Mouse (Mus musculus) ES-CJ7 (cell line): ENCODE measurements around the gene Camk2n1.

Source experiments
- DNase-seq: peaks from one replicate; pipeline ENCODE4 v3.0.0; 2011; ENCODE audit warnings: low read depth, low spot score

Camk2n1 gene

DNA sequence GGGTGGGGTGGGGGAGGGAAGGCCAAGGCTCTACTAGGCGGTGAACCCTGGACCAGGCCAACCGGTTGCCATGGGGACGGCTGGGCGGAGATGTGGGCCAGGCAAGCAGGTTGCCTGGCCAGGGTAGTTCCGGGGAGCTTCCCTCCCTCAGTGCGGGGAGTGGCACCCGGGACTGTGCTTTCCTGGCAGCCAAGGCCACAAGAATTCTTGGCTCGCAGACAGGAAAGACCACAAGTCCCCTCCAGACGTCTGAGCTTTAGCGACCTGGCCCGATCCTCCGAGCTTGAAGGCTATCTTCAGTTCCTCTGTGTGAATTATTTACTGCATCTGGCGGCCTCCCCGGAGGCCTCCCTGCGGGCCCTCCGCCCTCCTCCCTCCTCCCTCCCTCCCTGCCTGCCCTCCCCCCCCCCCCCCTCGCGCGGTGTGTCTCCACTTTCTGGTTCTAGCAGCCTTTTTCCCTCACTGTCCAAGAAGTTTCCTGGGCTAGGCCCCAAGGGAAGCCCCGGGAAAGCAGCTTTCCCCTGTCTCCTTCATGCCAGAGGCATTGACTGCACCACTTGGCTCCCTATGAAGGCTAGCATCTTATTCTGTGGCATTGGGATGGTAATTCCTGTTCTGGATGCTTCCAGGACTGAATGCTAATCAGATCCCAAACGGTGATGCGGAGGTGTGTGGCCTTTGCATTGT, 10.7 kb downstream of the Camk2n1 start:
- peak; percentile 86 for DNase-seq

GRCm38 (mm10) chr4:138465446-138465845, 11.3 kb downstream of the Camk2n1 start:
- no peak for DNase-seq

- no peak for DNase-seq
These were observed 12.6 kb downstream of the Camk2n1 start for GRCm38 (mm10) chr4:138466690-138467089.

- DNase-seq = no peak
These were observed 13.3 kb downstream of the Camk2n1 start for GRCm38 (mm10) chr4:138467451-138467850.

GRCm38 (mm10) chr4:138469080-138469479, 15.0 kb downstream of the Camk2n1 start:
- DNase-seq = peak; percentile 52

DNA sequence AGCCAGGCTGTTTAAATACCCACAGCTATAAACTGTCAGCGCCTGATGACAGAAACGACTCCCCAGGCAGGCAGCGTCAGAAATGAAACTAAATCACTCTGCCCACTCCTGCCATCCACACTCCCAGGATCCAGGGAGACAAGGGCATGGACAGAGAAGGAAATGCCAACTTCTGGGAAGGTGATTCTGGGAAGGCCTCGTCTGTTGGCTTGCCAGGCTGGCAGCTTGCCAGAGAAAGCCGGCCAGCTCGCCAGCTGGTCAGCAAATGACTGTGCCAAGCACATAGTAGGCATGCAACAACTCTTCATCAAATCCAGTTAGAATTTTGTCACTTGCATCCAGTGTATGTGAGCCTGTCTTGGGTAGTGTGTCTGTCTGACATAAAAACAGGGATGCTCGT, 17.1 kb downstream of the Camk2n1 start:
- DNase-seq = no peak

GRCm38 (mm10) chr4:138479595-138479994, 25.5 kb downstream of the Camk2n1 start:
- DNase-seq = no peak

- no peak for DNase-seq
These were observed 26.8 kb downstream of the Camk2n1 start for GRCm38 (mm10) chr4:138480962-138481361.

DNA sequence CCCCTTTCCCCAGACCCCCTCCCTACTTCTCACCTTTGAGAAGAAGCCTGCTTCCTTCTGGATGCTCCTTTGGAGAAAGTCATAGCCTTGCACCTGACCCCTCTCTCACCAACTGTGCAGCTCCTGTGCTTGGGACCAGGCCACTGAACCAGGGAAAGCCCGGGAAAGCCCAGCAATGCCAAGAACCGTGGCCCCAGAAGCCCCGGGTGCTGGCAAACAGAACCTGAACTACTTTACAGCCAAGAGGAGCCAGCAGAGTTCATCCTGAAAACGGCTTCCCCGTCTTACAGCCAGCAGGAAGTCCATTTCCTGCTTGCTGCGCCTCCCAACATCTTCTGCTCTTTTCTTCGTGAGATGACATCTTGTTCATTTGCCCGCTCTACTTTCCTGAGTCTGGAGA, 28.6 kb downstream of the Camk2n1 start:
- no peak for DNase-seq

GRCm38 (mm10) chr4:138488241-138488640, 34.1 kb downstream of the Camk2n1 start:
- no peak for DNase-seq

DNA sequence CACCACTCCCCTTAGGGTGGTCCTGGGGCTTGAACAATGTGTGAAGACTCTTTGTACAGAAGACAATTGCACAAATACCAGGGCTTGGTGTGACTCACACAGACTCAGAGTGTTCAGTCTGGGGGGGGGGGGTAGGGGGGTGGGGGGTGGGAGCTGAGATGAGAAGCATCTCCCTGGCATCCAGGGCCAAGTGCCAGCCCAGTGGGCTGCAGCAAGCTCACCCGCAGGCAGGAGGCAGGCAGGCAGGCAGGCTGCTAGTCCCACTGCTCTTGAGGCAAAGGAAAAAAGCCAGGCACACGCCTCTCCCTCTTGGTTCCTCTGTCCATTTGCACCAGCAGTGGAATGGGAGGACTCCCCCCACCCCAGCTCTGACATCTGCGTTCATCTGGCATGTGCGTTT, 37.0 kb downstream of the Camk2n1 start:
- no peak for DNase-seq

GRCm38 (mm10) chr4:138493161-138494001, 39.3 kb downstream of the Camk2n1 start:
- no peak for DNase-seq

- DNase-seq = no peak
These were observed 40.8 kb downstream of the Camk2n1 start for GRCm38 (mm10) chr4:138494905-138495304.

GRCm38 (mm10) chr4:138495775-138496174, 41.7 kb downstream of the Camk2n1 start:
- no peak for DNase-seq

DNA sequence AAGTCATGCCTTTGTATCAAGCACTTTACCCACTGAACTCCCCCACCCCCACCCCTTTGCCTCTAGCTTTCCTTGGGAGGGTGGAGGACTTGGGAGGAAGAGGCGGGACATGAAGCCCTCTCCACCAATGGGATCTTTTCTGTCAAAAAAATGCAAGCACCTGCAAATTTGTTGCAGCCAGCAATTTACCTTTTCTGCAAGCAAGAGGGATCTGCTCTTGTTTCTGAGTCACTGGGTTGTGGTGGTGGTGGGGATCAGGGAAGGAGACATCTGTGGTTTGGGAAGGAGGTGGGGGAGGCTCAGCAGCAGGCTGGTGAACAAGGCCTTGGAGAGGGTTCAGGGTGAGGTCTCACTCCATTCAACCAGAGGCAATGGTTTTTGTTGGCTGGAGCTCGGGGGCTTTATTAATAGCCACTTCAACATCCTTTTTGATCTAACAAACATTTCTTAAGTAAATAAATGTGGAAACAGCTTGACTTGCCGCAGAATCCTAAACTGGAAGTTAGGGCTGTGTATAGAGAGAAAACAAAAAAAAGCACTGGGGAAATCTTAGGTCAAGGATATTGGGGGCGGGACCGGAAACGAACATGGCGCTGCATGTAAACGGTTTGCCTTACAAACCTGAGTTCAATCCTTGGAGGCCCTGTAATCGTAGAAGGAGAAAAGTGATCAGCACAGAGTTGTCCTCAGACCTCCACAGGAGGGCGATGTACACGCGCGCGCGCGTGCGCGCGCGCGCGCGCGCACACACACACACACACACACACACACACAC, 42.8 kb downstream of the Camk2n1 start:
- DNase-seq = peak; percentile 79

DNA sequence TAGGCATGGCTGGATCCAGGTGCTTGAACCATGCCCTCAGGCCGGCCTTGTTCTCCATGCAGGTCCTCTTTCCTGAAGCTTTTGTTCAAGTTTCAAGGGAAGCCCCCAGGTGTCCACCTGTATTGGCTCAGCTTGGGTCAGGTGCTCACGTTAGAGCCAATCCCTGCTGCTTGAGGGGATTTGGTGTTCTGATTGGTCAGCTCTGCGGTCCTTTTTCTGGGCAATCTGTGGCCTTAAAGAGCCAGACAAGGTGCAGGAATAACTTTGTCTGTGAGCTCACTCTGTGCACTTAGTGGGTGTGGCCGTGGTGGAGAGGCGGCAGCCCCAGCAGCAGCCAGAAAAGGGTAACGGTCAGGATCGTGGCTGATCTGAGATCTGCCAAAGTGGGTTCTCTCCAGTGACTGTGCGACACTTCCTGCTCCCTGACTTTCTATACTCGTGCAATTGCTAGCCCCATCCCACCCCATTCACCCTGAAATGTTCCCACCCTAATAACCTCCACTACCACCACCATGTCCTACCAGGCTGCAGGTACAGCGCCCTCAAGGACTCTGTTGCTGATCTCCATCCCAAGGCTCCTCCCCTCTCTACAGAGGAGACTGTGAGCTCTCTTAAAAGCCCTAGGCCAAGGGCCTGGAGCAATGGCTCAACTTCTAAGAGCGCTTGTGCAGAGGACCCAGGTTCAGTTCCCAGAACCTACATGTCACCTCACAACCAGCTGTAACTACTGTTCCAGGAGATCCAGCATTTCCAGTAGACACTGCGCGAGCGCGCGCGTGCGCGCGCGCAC, 45.9 kb downstream of the Camk2n1 start:
- DNase-seq = peak; percentile 89

GRCm38 (mm10) chr4:138501048-138501447, 46.9 kb downstream of the Camk2n1 start:
- DNase-seq = no peak

GRCm38 (mm10) chr4:138504632-138505101, 50.6 kb downstream of the Camk2n1 start:
- no peak for DNase-seq

DNA sequence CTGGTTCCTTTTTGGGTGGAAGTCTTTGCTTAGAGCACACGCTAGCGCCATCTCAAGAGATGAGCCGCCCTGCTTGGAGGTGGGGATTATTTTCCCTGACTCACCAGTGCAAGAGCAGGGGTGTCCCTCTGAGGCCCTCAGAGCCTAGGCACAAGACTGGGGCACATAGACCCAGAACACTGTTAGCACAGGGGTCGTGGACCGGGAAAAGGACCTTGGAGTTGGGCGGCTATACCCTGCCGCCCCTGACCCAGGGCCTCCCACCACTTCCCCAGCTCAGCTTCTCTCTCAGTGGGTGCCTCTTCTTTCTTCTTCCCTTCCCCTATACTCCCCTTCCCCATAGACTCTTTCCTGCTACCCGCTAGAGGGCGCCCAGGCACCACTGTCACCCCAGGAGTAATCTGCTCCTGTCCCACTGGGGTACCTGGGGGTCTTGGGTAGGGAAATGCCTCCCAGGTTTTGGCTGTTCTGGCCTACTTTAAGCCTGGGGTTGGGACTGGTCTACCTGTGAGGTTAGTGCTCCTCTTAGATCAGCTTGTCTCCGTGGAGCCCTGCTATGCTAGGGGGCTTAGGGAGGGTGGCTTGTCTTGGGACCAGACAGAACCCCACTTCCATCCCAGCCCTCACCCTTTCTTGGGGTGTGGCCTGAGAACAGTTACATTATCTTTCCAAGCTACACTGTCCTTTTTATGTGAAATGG, 51.2 kb downstream of the Camk2n1 start:
- DNase-seq = peak; percentile 56

GRCm38 (mm10) chr4:138507903-138508302, 53.8 kb downstream of the Camk2n1 start:
- DNase-seq = no peak
